Mouse (Mus musculus) heart, adult 11 months (tissue): ENCODE results near the gene Dnajb2.

Experiments used
- DNase-seq: peaks from one replicate; pipeline ENCODE4 v3.0.0; 2022

Gene Dnajb2

DNA sequence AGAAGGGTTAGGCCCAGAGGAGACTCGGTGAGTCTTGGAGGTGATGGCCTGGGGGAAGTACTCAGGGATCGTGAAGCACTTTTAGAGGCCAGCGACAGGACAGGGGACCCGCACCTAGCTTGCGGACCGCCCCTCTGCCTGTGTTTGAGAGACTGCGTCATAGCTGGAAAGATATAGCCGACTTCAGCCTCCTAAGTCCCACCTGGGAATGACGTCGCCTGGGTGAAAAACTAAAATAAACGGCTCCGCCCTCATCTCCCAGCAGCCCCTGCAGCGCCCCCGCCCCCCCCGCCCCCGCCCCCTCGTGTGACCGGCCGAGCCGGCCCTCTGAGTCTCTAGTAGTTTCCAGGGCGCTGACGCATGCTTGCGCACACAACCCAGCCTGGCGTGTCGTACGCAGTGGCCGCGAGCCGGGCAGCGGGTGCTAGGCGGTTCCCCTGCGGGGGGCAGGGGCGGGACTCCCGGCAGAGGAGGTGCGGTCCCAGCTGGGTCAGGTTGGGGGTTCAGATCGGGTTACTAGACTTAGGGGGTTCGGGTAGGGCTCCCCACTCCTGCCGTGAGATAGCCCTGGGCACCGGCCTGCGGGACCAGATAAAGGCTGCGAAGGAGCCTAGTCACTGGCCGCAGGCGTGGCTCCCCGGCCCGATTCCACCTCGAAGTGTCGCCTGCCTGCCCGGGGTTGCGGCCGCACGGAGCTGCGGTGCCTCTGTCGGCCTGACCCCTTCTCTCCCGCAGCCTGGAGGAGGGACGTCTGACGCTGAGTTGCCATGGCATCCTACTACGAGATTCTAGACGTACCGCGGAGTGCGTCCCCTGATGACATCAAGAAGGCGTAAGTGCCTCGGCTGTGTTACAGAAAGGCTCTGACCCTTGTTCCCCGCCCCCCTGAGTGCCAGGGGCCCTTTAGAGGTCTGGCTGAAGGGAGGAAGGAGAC, at the start of gene Dnajb2:
TSS of gene Dnajb2 (plus strand) at position 290 of the 934 bp plus-strand sequence.
- peak; percentile 99 for DNase-seq

DNA sequence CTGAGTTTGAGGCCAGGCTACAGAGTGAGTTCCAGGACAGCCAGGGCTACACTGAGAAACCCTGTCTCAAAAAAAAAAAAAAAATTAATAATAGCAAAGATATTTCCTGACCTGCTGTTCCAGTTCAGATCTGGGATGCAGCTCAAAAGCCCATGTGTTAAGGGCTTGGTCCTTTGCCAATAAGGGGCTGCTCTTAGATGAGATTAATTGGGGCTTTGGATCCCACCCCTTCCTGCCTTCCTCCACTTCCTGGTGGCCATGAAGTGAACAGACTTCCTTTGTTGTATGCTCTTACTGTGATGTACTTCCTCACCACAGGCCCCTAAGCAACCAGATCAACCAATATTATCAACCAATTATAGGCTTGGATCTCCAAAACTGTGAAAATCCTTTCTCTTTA, 49.1 kb upstream of the Dnajb2 start:
- DNase-seq, result no peak

DNA sequence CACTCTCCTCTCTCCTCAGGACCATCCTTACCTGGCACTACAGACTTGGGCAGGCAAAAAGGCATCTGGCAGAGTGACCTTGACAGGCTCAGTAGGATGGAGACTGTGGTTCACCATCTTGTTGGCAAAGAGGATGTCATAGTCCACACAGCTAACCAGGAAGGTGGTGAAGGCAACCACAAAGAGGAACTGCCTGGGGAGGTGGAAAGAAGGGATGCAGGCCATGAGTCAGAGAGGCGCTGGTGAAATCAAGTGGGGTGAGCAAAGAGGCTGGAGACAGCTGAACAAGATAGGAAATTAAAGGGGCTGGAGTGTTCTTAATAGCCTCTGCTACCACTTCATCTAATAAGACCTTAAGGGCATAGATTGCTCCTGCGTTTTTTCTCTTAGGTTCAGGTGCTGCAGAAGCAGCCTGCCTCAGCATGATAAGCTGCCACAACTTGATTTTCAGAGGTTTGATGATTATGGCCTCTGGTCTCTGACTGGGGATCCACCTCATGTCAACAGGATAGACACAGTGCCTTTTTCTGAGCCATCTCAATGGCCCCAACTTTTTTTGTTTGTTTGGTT, 48.2 kb upstream of the Dnajb2 start:
- no peak for DNase-seq

- DNase-seq, result peak; percentile 89
These were observed 45.6 kb upstream of the Dnajb2 start for GRCm38 (mm10) chr1:75190577-75190976.

DNA sequence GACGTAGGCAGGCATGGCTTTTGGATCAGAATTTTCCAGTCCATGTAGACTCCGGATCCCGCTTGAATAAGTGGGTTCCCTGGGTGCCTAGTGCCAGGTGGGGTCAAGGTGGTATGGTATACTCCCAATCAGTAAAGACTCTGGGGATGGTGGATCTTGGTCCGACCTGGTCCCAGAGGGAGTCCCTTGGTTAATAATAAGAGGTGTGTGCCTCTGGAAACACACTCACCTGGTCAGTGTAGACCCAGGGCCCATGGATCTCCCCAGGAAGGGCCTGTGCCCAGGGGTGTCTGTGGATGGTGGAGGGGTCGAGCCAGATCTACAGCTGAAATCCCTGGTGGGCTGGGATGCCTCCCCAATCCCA, 45.0 kb upstream of the Dnajb2 start:
- no peak for DNase-seq

DNA sequence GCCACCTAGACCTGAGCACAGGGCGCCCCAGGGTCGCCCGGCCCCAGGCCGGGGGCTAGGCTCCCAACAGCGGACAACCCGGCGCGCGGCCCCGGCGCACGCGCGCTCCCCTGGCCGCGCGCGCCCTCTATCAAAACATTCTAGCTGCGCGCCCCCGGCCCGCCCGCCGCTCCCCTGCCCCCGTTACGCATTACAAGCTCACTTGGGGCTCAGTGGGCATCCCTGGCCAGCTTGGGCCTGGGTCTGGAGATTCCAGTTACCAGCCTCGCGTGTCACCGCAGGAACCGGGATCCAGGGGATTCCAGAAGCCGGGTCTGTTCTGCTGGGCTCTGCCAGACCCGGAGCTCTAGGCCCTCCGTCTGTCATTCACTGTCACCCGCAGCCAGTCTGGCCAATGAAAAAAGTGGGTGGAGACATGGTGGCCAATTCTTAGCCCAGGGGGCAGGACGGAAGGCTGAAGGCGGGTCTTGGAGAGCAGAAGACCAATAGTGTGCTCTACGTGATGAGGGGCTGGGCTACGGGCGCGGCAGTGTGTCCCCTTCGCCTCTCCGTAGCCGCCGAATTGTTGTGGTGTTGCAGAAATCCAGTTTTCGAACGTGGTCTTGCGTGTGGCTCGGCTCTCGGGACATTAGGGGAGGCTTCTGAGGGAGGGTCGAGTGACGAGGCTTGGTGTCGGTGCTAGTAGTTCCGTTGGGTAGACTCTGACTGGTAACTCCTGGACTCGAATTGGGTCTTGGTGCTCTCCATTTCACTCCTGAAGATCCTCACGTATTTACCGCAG, 44.4 kb upstream of the Dnajb2 start, which contains the start of the genes Ankzf1 and Atg9a:
TSS of gene Ankzf1 (plus strand) at position 530 of the 781 bp plus-strand sequence.
TSS of gene Atg9a (minus strand) at position 575 of the 781 bp plus-strand sequence.
- peak; percentile 100 for DNase-seq

DNA sequence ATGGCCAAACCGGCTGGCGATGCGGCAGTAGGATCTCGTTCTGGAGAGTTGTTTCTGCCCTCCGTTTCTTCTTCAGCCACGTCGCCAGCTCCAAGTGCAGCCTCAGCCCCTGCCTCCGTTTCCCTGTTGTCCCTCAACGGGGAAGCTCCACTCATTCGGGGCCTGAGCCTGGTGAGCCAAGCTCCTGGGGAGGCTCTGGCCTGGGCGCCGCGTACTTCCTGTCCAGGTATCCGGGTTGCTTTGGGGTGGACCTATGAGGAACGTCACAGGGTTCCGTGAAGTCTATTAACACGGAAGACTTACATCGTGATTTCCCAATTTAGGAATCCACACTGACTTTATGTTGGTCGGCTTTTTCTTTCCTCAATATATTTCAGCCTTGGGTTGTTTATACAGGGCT, 43.8 kb upstream of the Dnajb2 start:
- DNase-seq, result peak; percentile 96

GRCm38 (mm10) chr1:75201236-75201635, 35.0 kb upstream of the Dnajb2 start:
- no peak for DNase-seq

DNA sequence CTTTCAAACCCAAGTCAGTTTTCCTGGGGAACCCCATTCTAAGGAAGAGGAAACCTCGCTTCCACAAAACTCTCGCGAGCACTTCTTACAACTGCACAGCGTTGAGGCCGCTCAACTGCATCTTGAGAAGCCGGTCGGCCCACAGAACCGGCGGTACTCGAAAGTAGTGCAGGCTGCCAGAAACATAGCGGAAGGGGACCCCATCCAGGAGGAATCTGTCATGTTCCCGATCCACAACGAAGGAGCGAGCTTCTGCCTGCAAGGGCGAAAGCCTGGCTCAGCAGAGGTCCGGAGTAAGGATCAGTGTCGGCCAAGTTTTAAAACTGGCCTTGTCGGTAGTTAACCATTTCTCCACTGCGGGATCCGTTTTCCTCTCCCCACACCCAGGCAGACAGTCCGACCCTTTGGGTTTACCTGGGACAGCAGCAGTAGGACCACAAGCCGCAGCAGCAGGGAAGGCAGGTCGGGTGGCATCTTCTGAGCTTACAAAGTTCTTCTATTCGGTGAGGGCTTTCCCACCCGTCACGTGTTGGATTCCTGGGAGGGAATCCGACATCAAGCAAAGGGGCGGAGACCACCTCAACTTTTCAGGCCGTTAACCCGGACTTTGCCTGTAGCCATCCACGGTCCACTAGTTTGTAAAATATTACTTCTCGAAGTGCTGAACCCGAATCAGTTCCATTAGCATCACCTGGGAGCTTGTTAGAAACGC, 27.1 kb upstream of the Dnajb2 start:
- peak; percentile 96 for DNase-seq

DNA sequence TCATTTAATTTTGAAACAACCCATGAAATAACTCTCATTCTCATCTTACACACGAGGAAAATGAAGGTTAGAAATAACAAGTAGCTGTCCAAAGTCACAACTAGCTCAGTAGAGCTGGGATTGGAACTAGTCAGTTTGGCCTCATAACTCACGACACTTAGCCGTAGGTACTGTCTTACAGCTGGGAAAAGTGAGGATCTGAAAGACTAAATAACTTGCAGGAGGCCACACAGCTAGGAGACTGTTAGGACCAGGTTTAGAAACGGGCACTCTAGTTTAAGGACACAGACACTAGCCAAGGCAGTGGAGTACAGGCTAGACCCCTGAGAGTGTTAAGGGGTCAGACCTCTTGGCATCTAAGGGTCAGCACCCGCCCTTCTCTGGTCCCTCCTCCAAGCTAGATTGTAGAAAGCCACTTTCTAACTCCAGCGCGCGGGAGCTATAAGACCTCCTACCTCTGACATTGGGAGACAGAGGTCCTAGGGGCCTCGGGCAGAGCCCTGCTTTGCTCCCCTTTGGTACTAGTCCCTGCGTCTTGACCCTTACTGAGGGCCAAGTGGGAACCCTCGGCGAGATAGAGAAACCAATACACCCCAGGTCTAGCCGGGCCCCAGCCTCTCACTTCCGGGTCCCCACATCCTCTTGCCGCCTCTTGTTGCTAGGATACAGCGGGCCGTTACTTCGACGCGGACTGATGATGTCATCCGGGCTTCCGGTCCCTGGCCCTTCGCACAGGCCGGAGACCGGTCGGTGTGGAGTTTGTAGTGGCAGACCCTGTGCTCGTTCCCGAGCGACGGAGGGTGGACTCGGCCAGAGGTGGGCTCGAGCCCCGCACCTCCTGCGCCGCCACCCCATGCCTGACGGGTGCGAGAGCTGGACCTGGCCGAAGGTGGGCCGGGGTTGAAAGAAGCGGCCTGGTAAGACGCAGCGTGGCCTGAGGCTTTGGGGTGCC, 25.8 kb upstream of the Dnajb2 start, which contains the start of the genes Glb1l and Stk16:
TSS of gene Glb1l (minus strand) at position 678 of the 952 bp plus-strand sequence.
TSS of gene Stk16 (plus strand) at position 703 of the 952 bp plus-strand sequence.
- DNase-seq, result peak; percentile 100

GRCm38 (mm10) chr1:75211141-75211708, 25.0 kb upstream of the Dnajb2 start:
- DNase-seq, result no peak

DNA sequence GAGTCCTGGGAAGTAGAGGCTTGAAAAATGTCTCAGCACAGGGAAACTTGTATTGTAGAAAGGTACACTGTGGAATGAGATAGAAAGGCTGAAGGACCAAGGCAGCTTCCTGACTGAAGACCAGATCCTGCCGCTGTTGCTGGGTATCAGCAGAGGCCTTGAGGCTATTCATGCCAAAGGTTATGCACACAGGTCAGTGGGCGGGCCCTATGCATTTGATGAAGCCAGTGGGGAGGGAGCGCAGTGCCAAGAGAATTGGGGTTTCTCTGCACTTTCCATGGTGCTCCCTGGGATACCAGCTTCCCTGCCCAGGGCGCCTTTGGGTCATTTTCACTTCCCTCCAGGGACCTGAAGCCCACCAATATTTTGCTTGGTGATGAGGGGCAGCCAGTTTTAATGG, 23.7 kb upstream of the Dnajb2 start:
- DNase-seq, result no peak

DNA sequence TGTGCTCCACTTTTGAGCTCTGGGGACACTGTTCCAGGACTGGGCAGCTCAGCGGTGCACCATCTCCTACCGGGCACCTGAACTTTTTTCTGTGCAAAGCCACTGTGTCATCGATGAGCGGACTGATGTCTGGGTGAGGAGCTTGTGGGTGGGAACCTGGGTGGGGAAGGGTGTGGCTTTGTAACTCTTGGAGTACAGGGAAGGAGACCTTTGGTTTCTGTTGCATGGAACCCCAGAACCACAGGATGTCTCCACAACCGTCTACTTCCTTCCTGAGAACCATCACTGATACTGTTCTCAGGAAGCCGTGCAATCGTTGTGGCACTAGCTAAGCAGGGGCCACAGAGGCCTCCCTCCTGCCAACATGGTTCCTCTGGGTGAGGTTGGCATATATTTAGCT, 23.1 kb upstream of the Dnajb2 start:
- DNase-seq, result peak; percentile 91

GRCm38 (mm10) chr1:75214442-75214841, 21.8 kb upstream of the Dnajb2 start:
- peak; percentile 93 for DNase-seq

GRCm38 (mm10) chr1:75214886-75215285, 21.3 kb upstream of the Dnajb2 start:
- DNase-seq, result peak; percentile 96

DNA sequence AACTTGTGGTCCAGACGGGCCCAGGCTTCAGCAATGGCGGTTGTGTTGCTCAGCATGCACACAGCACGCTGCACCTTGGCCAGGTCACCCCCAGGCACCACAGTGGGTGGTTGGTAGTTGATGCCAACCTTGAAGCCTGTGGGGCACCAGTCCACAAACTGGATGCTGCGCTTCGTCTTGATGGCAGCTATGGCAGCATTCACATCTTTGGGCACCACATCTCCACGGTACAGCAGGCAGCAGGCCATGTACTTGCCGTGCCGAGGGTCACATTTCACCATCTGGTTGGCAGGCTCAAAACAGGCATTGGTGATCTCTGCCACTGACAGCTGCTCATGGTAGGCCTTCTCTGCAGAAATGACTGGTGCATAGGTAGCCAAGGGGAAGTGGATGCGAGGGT, 20.4 kb upstream of the Dnajb2 start:
- peak; percentile 92 for DNase-seq

GRCm38 (mm10) chr1:75216797-75217585, 19.2 kb upstream of the Dnajb2 start:
- DNase-seq, result peak; percentile 98

DNA sequence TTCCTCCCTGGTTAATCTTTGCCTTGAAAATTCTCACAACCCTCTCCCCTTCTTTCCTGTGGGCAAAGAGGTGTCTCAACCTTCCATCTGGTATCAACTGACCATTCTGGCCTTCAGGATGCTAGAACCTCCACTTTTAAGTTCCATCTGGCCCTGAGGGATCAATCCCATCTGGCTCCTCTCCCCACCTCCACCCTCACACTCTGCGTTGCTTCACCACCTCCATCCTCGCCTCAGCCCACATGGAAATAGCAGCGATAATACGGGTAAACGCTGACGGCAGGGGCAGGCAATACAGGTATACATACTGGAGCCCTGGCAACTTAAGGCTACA, 18.3 kb upstream of the Dnajb2 start:
- DNase-seq, result no peak

- peak; percentile 98 for DNase-seq
These were observed 17.8 kb upstream of the Dnajb2 start for GRCm38 (mm10) chr1:75218227-75219001.
